Mouse (Mus musculus): ENCODE measurements around the gene Ecel1.

The Ecel1 gene

DNA sequence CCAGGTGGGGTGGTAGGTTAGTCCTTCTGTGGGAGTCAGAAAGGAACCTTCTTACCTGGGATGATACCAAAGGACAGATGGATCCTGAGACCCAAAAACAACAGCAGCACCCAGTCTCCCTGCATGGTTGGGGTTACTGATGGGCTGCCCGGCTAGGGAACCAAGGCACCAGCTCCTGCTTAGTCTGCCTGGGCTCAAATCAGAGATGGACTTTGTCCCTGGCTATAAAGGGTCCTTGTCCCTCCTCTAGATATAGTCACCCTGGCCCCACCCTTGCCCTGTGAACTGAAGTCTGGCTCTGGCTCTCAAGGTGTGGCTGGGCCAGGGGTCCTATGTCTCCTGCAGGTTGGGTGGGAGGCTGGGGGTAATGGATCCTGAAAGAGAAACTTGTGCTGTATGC, 54.9 kb downstream of the Ecel1 start, which contains the start of gene Alpi:
TSS of gene Alpi (minus strand) at position 196 of the 400 bp plus-strand sequence.
- no peak for DNase-seq (ENCODE audit: low spot score in 2 of 2)

DNA sequence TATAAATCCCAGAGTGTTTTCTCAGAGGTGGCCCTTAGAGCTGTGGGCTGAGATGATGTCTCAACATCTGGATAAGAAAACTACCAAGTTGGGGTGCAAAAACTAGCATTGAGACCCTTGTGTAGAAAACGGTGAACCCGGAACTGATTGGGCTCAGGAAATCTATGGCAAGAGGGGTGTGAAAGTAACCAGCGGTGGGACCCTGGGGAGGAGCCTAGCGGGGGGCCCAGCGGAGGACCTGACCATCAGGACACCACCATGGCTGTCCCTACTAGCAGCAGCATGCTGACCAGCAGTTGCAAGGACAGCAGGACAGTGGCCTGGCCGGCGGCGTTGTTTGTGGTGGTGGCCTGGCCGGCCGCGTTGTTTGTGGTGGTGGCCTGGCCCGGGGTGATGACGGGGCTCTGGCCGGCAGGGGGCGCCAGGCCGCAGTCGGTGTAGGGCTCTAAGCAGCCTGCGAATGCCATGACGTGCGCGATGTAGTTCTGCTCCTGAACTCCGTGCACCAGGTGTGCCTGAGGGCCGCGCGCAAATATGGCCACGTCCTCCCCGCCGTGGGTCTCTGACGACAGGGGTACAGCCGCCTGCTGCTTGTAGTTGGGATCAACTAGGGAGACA, 57.9 kb downstream of the Ecel1 start:
- DNase-seq (ENCODE audit: low spot score in 2 of 2), result peak; percentile 35 to 72

Data from cerebellum, postnatal 4 days (tissue).